Comparison of ENCODE assay signal across 8 mouse cellular contexts in the genomic region with DNA sequence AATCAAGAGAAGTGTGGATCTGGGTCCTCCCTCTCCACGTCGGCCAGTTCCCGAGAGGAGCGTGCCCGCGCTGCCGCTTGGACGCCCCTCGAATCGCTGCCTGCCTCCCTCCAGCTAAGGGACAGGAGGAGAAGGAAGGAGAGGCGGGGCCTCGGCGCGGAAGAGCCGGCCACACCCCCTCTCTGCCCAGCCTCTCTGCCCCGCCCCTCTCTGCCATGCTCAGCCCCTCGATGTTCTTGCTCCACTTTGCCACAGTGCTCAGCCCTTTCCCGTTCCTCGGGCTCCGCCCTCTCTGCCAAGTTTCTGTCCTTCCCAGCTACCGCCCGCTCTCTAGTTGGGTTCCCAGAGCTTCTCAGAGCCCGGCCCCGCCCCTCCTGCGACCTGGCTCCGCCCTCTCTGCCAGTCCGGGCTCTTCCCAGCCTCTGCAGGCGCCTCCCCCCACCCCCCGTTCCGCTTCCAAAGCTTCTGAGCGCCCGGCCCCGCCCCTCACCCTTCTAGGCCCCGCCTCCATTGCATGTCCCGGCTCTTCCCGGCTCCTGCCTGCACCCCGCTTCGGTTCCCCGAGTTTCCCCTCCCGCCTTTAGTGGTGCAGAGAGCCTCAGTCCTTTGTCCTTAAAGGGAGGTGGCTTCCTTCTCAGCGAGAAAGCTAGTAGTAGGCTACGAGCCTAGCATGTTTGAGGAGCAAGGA. TPM values are rescaled to one million over a fixed set of nuclear protein-coding genes. Genes with fewer than 3 reads are reported as not detected.
DNase-seq lines count a peak whose midpoint lies in the region; ATAC-seq and TF ChIP-seq lines count a peak whose summit lies in the region.

Gene Prkra (minus strand): TSS at position 133 of the 688 bp plus-strand sequence.
Gene Pjvk (plus strand): TSS at position 594 of the 688 bp plus-strand sequence.

- peak within 1 kb of the TSS; percentile 88 for H3K9ac ChIP-seq in embryonic facial prominence, embryonic 14.5 days (ENCODE audit: low read depth, low read length)
- peak within 1 kb of the TSS; percentile 85 for H3K9ac ChIP-seq in limb, embryonic 14.5 days (ENCODE audit: low read depth, low read length, severe bottlenecking)
- peak within 1 kb of the TSS; percentile 85 for H3K9ac ChIP-seq in midbrain, postnatal 0 days (replicated peaks; ENCODE audit: low read length, poor library complexity, severe bottlenecking)

- H3K36me3 ChIP-seq in embryonic facial prominence, embryonic 14.5 days (ENCODE audit: control insufficient read depth, insufficient read depth, low read length), result peaks cover 3% of the 10 kb centered on the region; the same call in 1 of the 2 replicates
- H3K36me3 ChIP-seq in limb, embryonic 14.5 days (ENCODE audit: control insufficient read depth, insufficient read depth, low read length), result peaks cover 6% of the 10 kb centered on the region; the same call in 1 of the 2 replicates
- no peaks in the 10 kb centered on the region for H3K36me3 ChIP-seq in midbrain, postnatal 0 days (ENCODE audit: insufficient read depth, low read length)

- peak; percentile 99 for DNase-seq in 3T3-L1 (ENCODE audit: low read depth, low spot score)
- DNase-seq in adrenal gland, postnatal 4 days (ENCODE audit: low spot score in 2 of 2), result peak; percentile 95
- DNase-seq in embryonic facial prominence, embryonic 14.5 days (ENCODE audit: low spot score), result peak; percentile 99
- peak; percentile 97 for DNase-seq in heart, adult 8-10 months (ENCODE audit: low spot score)
- DNase-seq in kidney, adult 9 months, result peak; percentile 99
- DNase-seq in limb, embryonic 14.5 days (ENCODE audit: low spot score), result peak; percentile 97
- peak; percentile 99 for DNase-seq in midbrain, postnatal 0 days (ENCODE audit: low spot score)
- peak; percentile 70 to 75 for DNase-seq in spleen, postnatal 14 days (ENCODE audit: low spot score in 2 of 2)

- H3K9me3 ChIP-seq in embryonic facial prominence, embryonic 14.5 days (ENCODE audit: control insufficient read depth, low read length), result no peaks in the 10 kb centered on the region
- no peaks in the 10 kb centered on the region for H3K9me3 ChIP-seq in limb, embryonic 14.5 days (ENCODE audit: control insufficient read depth, low read length)
- H3K9me3 ChIP-seq in midbrain, postnatal 0 days (ENCODE audit: low read length), result no peaks in the 10 kb centered on the region

- H3K27me3 ChIP-seq in embryonic facial prominence, embryonic 14.5 days (replicated peaks; ENCODE audit: control insufficient read depth, insufficient read depth, low read length), result no peaks in the 10 kb centered on the region
- H3K27me3 ChIP-seq in limb, embryonic 14.5 days (ENCODE audit: control insufficient read depth, insufficient read depth, low read length), result no peaks in the 10 kb centered on the region
- H3K27me3 ChIP-seq in midbrain, postnatal 0 days (ENCODE audit: insufficient read depth, low read length), result no peaks in the 10 kb centered on the region

- ATAC-seq in embryonic facial prominence, embryonic 14.5 days (ENCODE audit: low read depth), result peak; percentile 99
- ATAC-seq in limb, embryonic 14.5 days (ENCODE audit: low FRiP score, low read depth), result peak; percentile 96
- ATAC-seq in midbrain, postnatal 0 days (ENCODE audit: low FRiP score), result peak; percentile 98

- H3K27ac ChIP-seq in embryonic facial prominence, embryonic 14.5 days (replicated peaks; ENCODE audit: low read depth, low read length), result peak within 1 kb of the TSS; percentile 79
- H3K27ac ChIP-seq in limb, embryonic 14.5 days (replicated peaks; ENCODE audit: low read depth, low read length), result peak within 1 kb of the TSS; percentile 85
- peak within 1 kb of the TSS; percentile 90 for H3K27ac ChIP-seq in midbrain, postnatal 0 days (ENCODE audit: low read depth, low read length)

- peak; percentile 91; the same call in 1 of the 2 replicates for TF ChIP-seq POLR2A in limb, embryonic 14.5 days (IDR thresholded peaks at IDR 0.05; ENCODE audit: borderline replicate concordance, extremely low read depth, insufficient read depth, insufficient read length)

- peak within 1 kb of the TSS; percentile 90 for H3K4me3 ChIP-seq in embryonic facial prominence, embryonic 14.5 days (ENCODE audit: low read depth, low read length)
- peak within 1 kb of the TSS; percentile 83 for H3K4me3 ChIP-seq in limb, embryonic 14.5 days (replicated peaks; ENCODE audit: low read length)
- peak within 1 kb of the TSS; percentile 86 for H3K4me3 ChIP-seq in midbrain, postnatal 0 days (ENCODE audit: low read depth, low read length)

- peak within 1 kb of the TSS; percentile 85 for H3K4me2 ChIP-seq in embryonic facial prominence, embryonic 14.5 days (ENCODE audit: low read depth, low read length)
- H3K4me2 ChIP-seq in limb, embryonic 14.5 days (replicated peaks; ENCODE audit: low read depth, low read length, severe bottlenecking), result peak within 1 kb of the TSS; percentile 64
- H3K4me2 ChIP-seq in midbrain, postnatal 0 days (ENCODE audit: low read depth, low read length, poor library complexity, severe bottlenecking), result peak within 1 kb of the TSS; percentile 72

- H3K4me1 ChIP-seq in embryonic facial prominence, embryonic 14.5 days (ENCODE audit: control insufficient read depth, insufficient read depth, low read length), result peaks cover 11% of the 10 kb centered on the region
- H3K4me1 ChIP-seq in limb, embryonic 14.5 days (ENCODE audit: control insufficient read depth, insufficient read depth, low read length), result peaks cover 11% of the 10 kb centered on the region
- no peaks in the 10 kb centered on the region for H3K4me1 ChIP-seq in midbrain, postnatal 0 days (ENCODE audit: insufficient read depth, low read length)

- 2% methylated on average over 31 of the region's 42 CpGs for WGBS in embryonic facial prominence, embryonic 14.5 days
- WGBS in limb, embryonic 14.5 days, result 0% methylated on average over 35 of the region's 42 CpGs
- WGBS in midbrain, postnatal 0 days, result under 1% methylated on average over 41 of the region's 42 CpGs

- TF ChIP-seq CTCF in midbrain, postnatal 0 days (IDR thresholded peaks at IDR 0.05), result peak; percentile 2; the same call in 1 of the 2 replicates

RNA-seq across cellular contexts. Expression of gene Prkra, which starts in this region (rescaled TPM):
- 10 to 100 TPM; 41.3 to 43.8 TPM for total RNA-seq in adrenal gland, postnatal 4 days (2021)
- polyA plus RNA-seq in embryonic facial prominence, embryonic 14.5 days (2014; fragmentation: Nextera tagmentation; extraction: Ambion mirVana), result 52.8 and 61.0 TPM in 2 replicates
- 10 to 100 TPM; 10.6 to 14.2 (median 12.1) TPM for total RNA-seq in heart, adult 8-10 months (2022)
- 55.2 and 60.8 TPM in 2 replicates for polyA plus RNA-seq in limb, embryonic 14.5 days (2012; rRNA removed)
- polyA plus RNA-seq in limb, embryonic 14.5 days (2014; fragmentation: Nextera tagmentation; extraction: Ambion mirVana), result 61.3 and 70.2 TPM in 2 replicates
- total RNA-seq in midbrain, postnatal 0 days (2014; rRNA removed), result 93.6 and 117 TPM in 2 replicates
- 109 and 113 TPM in 2 replicates for polyA plus RNA-seq in midbrain, postnatal 0 days (2015; fragmentation: Nextera tagmentation; extraction: Ambion mirVana)

RNA-seq across cellular contexts. Expression of gene Pjvk, which starts in this region (rescaled TPM):
- total RNA-seq in adrenal gland, postnatal 4 days (2021), result 1 to 10 TPM in 1 of 2 experiments, under 1 TPM in 1; 0.64 to 1.7 TPM
- polyA plus RNA-seq in embryonic facial prominence, embryonic 14.5 days (2014; fragmentation: Nextera tagmentation; extraction: Ambion mirVana), result 0.56 TPM in 1 of 2 replicates, not detected in the other
- not detected for total RNA-seq in heart, adult 8-10 months (2022)
- 0.47 and 0.83 TPM in 2 replicates for polyA plus RNA-seq in limb, embryonic 14.5 days (2012; rRNA removed)
- polyA plus RNA-seq in limb, embryonic 14.5 days (2014; fragmentation: Nextera tagmentation; extraction: Ambion mirVana), result 0.22 TPM in 1 of 2 replicates, not detected in the other
- 0.19 TPM in 1 of 2 replicates, not detected in the other for total RNA-seq in midbrain, postnatal 0 days (2014; rRNA removed)
- polyA plus RNA-seq in midbrain, postnatal 0 days (2015; fragmentation: Nextera tagmentation; extraction: Ambion mirVana), result 1.2 and 1.3 TPM in 2 replicates

Comparison
In these comparisons a context has a peak if more than half of its experiments do, and no peak if none do; other contexts are left out.
1. Peak in every context shown above with its lines: DNase-seq, ATAC-seq, H3K4me3 ChIP-seq and H3K27ac ChIP-seq.